Mouse (Mus musculus): ENCODE data around the gene 5730522E02Rik. TPM values are rescaled to one million over a fixed set of nuclear protein-coding genes. Genes with fewer than 3 reads are reported as not detected.

The 5730522E02Rik gene
- total RNA-seq, 2 experiments from 2014 or later = 11.5 to 12.0 TPM

DNA sequence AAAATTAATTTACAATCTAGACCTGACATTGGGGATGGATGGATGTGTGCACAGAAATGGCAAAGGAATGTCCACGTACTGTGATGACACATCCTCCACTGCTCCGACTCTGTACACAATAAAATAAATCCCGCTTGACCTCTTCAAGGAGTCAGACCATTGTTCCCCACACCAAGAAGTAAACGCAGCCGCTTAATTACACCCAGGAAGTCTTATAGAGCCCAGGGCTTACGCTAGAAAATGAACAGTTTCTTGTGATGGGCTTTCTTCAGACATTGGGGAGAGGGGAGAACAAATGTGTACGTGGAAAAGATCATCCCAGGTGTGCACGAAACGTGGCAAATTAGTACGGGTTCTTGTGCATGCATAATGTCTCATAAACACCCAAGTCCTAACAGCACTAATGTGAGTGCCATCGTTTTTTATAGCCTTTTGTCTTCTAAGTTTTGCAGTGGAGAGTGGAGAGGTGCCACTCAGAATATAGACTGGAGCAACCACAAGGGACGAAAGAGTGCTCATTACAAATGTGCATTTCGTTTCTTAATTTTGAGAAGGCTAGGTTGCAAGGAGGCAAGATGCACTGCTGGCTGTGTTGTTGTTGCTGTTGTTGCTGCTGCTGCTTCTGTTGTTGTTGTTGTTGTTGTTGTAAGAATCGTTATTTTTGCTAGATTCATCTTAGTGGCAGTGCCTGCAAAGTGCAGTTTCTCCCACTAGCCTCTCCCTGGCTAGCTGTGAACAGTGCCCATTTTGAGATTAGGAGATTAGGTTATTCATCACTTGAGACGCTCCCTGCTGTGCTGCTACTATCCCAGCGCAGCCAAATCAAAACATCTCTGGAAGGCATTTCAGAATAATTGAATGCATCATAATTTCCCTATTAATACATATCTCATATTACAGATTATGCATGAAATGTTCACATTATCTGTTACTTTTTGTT lies 353.7 kb downstream of the 5730522E02Rik start:
- intact Hi-C loops (cut with DNase I) = loop anchor here (5.0 to 10.0 kb wide), 3 partner anchors 212 to 1795 kb away; partner anchors contain the start of genes A830031A19Rik and Bcl11a
- H3K4me3 ChIP-seq = no peak overlapping the region
- DNase-seq (ENCODE audit: extremely low spot score in 1 of 2, low spot score in 2 of 2) = no peak
- H3K27ac ChIP-seq = peak overlapping the region; percentile 88
- TF ChIP-seq CTCF (IDR thresholded peaks at IDR 0.05) = no peak

- peak overlapping the region; percentile 88 for H3K27ac ChIP-seq
- no peak overlapping the region for H3K4me3 ChIP-seq
- DNase-seq (ENCODE audit: extremely low spot score in 1 of 2, low spot score in 2 of 2) = peak in 1 of 2 experiments; percentile 22
- no peak for TF ChIP-seq CTCF (IDR thresholded peaks at IDR 0.05)
- intact Hi-C loops (cut with DNase I) = loop anchor here (5.0 to 10.0 kb wide), 3 partner anchors 211 to 1793 kb away; partner anchors contain the start of genes A830031A19Rik and Bcl11a
Measured at GRCm38 (mm10) chr11:25855794-25856193, 354.8 kb downstream of the 5730522E02Rik start.

DNA sequence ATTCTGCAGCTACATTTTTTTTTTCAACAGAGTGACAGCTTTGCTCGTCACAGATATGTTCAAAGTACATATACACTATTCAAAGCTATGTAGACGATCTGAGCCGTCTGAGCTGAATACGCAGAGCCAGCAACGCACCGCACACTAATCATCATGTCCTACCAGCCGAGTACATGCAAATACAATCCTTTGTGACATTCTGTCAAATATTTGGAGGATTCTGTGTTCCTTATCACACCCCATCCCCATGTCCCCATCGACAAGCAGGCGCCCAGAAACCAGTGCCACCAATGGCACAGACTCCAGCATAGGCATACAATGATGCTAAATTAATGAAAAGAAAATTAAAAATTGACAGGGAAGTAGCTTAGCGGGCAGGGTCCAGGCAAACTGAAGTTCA lies 356.3 kb downstream of the 5730522E02Rik start:
- intact Hi-C loops (cut with DNase I) = loop anchor here (10.0 kb wide), 1 partner anchor 209 kb away; no protein-coding TSS in a partner anchor
- Histone ChIP-seq H3K4me3 (no peak overlapping the region), H3K27ac (peak overlapping the region; percentile 88)
- DNase-seq (ENCODE audit: extremely low spot score in 1 of 2, low spot score in 2 of 2) = peak in 1 of 2 experiments; percentile 26
- TF ChIP-seq CTCF (IDR thresholded peaks at IDR 0.05) = no peak

- H3K4me3 ChIP-seq = no peak overlapping the region
- no peak for DNase-seq (ENCODE audit: extremely low spot score in 1 of 2, low spot score in 2 of 2)
- peak overlapping the region; percentile 88 for H3K27ac ChIP-seq
- TF ChIP-seq CTCF (IDR thresholded peaks at IDR 0.05) = no peak
- intact Hi-C loops (cut with DNase I) = loop anchor here (10.0 kb wide), 1 partner anchor 208 kb away; no protein-coding TSS in a partner anchor
Measured at GRCm38 (mm10) chr11:25853032-25853431, 357.5 kb downstream of the 5730522E02Rik start.

DNA sequence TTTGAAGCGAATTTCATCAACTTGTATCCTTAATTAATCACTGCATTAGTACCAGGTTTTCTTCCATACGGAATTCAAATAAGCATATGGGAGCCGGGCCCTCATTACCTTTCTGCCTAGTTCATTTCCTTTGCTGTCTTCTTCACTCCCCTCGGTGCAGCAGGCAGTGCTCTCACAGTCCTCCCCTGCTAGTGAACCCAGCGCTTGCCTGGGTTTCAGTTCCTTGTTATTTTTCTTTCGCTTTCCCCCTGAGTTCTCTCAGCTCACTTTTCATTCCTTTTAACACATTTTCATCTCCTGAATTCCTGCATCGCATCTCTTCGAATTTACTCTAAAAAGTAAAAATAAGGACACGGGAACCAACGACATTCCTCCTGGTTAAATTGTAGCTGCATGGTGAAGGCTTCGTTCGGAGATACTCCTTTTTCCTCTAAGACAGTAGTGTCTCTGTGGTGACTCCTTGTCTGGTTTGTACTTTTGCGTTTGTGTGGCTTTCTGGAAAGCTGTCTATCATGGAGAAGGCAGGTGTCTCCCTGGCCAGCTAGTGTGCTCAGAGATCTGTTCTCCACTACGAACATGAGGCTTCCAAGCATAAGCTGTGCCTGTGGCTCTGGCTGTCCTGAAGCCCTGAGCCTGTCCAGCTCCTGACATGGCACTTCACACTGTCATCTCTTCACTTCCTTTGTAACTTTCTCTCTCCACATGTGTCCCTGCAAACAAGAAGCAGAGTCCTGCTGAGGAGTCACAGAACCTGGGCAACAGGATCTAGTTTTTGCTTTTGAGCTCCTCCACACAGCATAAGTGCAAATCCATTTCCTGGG lies 361.5 kb downstream of the 5730522E02Rik start:
- intact Hi-C loops (cut with DNase I) = no loop called here
- no peak overlapping the region for H3K4me3 ChIP-seq
- peak overlapping the region; percentile 62 for H3K27ac ChIP-seq
- TF ChIP-seq CTCF (IDR thresholded peaks at IDR 0.05) = no peak
- no peak for DNase-seq (ENCODE audit: extremely low spot score in 1 of 2, low spot score in 2 of 2)

GRCm38 (mm10) chr11:25838451-25838850 lies 372.1 kb downstream of the 5730522E02Rik start:
- intact Hi-C loops (cut with DNase I) = no loop called here
- H3K27ac ChIP-seq = no peak overlapping the region
- no peak overlapping the region for H3K4me3 ChIP-seq
- no peak for DNase-seq (ENCODE audit: extremely low spot score in 1 of 2, low spot score in 2 of 2)
- no peak for TF ChIP-seq CTCF (IDR thresholded peaks at IDR 0.05)

DNA sequence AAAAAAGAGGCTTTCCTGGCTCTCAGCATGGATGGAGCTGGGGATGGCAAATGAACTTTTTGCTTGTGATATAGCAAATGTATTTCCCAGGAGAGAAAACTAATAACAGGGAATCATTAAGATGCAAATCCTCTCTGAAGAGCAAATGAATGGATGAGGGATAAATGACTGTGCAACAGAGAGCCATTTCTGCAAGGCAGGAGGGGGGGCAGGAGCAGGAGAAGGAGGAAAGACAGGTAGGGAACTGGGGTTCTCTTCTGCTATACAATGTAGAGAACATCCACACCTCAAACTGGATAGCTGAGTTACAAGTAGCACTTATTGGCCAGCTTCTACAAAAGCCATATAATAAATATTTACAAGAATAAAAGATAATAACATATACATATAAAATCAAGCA lies 390.8 kb downstream of the 5730522E02Rik start:
- Histone ChIP-seq H3K4me3 (no peak overlapping the region), H3K27ac (no peak overlapping the region)
- DNase-seq (ENCODE audit: extremely low spot score in 1 of 2, low spot score in 2 of 2) = no peak
- TF ChIP-seq CTCF (IDR thresholded peaks at IDR 0.05) = no peak
- intact Hi-C loops (cut with DNase I) = no loop called here

- intact Hi-C loops (cut with DNase I) = no loop called here
- Histone ChIP-seq H3K27ac (no peak overlapping the region), H3K4me3 (no peak overlapping the region)
- no peak for DNase-seq (ENCODE audit: extremely low spot score in 1 of 2, low spot score in 2 of 2)
- no peak for TF ChIP-seq CTCF (IDR thresholded peaks at IDR 0.05)
Measured at GRCm38 (mm10) chr11:25813446-25813845, 397.1 kb downstream of the 5730522E02Rik start.

DNA sequence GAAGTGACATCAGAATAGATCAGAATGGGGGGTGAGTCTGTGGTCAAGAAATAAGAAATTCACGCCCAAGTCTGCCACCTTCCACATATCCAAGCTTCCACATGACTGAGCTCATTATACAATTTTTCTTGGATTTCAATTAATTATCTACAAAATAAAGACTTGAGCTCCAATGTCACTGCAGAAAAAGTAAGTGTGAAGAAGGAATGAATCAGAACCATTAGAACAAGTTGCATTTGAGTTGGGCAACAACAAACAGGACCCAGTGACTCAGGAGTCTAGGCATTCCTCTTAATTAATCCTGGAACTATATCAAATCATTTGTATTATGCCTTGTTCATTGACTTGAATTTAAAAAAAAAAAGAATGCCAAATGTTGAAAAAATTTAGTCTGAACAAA lies 422.9 kb downstream of the 5730522E02Rik start:
- intact Hi-C loops (cut with DNase I) = no loop called here
- DNase-seq (ENCODE audit: extremely low spot score in 1 of 2, low spot score in 2 of 2) = no peak
- H3K4me3 ChIP-seq = no peak overlapping the region
- no peak overlapping the region for H3K27ac ChIP-seq
- TF ChIP-seq CTCF (IDR thresholded peaks at IDR 0.05) = no peak

GRCm38 (mm10) chr11:25772231-25772630 lies 438.3 kb downstream of the 5730522E02Rik start:
- Histone ChIP-seq H3K4me3 (no peak overlapping the region), H3K27ac (no peak overlapping the region)
- no peak for TF ChIP-seq CTCF (IDR thresholded peaks at IDR 0.05)
- intact Hi-C loops (cut with DNase I) = no loop called here
- no peak for DNase-seq (ENCODE audit: extremely low spot score in 1 of 2, low spot score in 2 of 2)

DNA sequence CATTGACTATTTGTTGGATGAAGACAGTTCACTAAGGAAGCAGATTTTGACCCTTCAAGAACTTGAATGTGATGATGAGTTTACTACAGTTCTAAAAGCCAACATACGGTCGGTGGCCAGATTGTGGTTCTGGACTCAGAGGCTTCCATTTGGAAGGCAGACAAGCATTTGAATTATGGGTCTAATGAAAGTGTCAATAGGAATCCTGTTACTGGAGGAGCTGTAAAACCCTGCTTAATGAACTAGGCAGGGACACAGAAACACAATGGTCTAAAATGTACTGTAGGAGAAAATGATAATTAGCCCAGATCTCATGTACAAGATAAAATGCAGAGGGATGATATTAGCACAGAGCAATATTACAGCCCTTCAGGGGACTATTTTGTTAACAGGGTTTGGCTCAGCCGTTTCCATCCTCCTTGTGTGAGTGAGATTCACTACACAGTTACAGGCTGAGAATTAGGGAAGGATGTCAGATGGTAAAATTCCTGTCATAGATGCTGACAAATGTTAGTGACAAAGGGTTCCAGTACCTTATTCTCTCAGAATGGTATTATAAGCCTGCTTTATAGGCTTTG lies 439.5 kb downstream of the 5730522E02Rik start:
- Histone ChIP-seq H3K4me3 (no peak overlapping the region), H3K27ac (no peak overlapping the region)
- intact Hi-C loops (cut with DNase I) = no loop called here
- no peak for TF ChIP-seq CTCF (IDR thresholded peaks at IDR 0.05)
- no peak for DNase-seq (ENCODE audit: extremely low spot score in 1 of 2, low spot score in 2 of 2)

Data from left cerebral cortex, adult 2 months (tissue).